Mouse (Mus musculus): Measurements from ENCODE around the gene Adgrd1.

Gene Adgrd1

DNA sequence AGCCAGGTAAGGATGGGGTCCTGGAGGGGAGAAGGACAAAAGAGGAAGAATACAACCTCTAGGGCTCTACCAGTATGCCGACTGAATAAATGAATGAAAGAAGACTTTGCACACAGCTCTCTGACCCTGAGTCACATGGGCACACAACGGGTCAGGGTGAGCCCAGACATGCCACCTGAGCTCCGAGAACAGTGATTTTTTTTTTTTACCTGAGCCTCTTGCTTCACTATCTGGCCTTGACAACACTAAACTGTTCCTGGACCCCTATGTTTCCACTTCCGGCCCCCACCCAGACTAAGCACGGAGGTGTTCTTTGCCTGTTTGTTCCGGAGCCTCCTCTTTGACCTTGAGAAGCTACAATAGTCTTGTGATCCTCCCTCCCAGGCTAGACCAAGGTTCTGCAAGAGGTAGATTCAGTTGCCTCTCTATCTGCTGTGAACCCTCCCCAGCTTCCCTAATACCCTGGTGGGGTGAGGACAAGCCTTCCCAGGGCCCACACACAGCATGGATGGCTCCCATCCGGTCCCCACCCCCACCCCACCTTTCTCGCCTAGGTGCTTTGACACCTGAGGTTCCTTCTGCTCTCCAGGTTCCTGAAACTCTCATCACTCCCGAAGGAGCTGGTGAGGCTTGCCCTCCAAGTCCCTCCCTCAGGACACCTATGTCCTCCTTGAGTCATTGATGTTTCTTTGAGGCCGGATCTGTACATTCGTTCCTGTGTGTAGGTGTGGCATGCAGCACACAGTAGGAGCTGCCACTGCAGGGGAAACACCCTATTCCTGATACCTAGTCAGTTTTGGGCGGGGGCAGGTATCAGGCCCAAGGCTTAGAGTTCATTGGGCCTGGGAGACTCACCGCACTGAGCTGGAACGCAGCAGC is 58.7 kb downstream of the Adgrd1 start:
- DNase-seq (ENCODE audit: low spot score in 2 of 2), result no peak

DNA sequence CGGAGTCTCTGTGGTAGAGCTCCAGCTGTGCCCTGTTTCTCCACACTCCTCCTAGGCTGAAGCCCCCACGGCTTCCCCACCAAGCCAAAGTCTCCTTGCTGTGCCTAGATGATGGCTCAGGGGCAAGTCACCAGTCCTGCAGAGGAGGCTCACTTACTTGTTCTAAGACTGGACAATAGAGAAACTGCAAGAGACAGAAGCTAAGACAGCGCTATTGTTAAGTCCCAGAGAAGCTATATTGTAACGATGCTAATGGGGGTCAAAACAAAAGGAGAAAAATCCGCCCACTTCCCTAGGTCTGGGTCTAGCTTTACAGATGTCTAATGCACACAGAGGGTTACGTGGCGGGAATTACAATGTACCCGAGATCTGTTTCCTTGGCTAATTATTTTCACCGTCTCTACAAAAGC is 59.4 kb downstream of the Adgrd1 start:
- DNase-seq (ENCODE audit: low spot score in 2 of 2), result no peak

DNA sequence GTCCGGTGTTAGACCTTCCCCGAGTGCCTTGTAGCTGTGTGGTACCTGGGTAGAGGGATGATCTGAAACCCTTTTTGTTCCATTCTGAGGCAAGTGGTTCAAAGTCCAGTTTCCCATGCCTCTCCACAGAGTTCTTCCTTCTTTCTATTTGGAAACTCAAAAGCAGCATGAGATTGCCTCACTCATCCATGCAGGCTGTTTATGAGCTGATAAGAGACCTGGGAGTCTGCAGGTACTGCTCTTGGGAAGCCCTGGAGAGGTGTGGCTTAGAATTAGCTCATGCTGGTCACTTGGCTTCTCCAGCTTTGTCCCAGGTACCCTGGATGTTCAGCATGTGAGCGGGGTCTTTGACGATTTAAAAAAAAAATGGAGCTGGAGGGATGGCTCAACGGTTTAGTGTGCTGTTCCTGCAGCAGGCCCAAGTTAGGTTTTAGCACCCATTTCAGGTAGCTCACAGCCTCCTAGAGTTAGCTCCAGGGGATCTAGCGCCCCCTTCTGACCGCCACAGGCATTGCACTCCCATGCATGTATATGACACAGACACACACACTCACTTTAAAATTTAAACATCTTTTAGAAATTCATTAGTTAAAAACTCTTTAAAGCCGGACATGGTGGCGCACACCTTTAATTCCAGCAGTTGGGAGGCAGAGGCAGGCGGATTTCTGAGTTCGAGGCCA is 65.0 kb downstream of the Adgrd1 start:
- no peak for DNase-seq (ENCODE audit: low spot score in 2 of 2)

DNA sequence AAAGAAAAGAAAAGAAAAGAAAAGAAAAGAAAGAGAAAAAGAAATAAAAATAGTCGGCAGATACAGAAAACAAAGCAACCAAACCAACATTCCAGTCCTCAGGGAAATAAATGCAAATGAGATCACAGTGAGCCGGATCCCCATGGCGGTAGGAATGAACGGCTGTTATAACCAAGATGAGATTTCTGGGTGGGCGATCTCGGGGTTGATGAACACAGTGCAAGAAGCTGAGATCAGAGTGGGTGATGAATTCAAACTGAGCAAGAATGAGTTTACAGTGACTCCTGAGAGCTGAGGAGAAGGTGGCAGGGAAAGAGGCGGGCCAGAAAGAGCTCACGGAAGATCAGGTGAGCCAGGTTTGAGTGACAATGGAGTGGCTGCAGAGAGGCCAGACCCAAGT is 66.9 kb downstream of the Adgrd1 start:
- no peak for DNase-seq (ENCODE audit: low spot score in 2 of 2)

DNA sequence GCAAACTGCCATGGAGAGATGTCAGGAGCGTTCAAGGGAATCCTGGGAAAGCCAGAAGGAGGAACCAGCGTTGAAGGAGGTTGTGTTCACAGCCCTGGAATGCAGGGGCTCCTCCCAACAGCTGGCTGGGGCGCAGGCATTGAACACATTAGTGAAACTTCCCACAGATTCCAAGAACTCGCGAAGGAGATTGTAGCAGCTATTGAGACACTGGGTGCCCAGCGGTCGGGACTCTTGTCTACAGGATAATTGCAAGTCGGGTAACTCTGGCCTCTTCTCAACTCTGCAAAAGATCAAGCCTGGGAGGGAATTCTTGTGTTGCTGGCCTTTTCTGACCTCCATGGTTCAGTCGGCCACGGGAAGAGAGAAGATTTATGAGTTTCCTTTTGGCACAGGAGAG is 67.5 kb downstream of the Adgrd1 start:
- peak in 1 of 2 experiments; percentile 34 for DNase-seq (ENCODE audit: low spot score in 2 of 2)

DNA sequence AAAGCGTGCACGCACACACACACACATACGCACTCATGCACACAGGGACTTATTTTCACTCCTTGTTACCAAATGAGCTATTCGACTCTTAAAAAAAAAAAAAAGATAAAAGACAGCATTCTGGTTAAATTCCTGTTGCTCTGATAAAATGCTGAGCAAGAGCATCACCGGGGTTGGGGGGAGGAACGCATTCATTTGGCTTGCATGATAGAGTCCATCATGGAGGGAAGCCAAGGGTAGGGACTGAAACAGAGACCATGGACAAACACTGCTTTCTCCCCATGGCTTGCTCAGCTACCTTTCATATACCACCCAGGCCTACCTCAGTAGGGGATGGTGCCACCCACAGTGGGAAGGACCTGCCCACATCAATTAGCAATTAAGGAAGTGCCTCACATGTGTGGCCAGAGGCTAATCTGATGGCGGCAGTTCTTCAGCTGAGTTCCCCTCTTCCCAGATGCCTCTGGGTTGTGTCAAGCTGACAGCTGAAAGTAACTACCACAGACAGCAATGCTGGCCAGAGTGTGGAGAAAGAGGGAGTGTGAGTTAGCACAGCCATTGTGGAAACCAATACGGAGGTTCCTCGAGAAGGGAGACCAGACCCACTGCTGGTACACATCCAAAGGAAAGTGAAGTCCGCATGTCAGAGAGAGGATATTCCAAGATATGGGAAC is 68.5 kb downstream of the Adgrd1 start:
- no peak for DNase-seq (ENCODE audit: low spot score in 2 of 2)

DNA sequence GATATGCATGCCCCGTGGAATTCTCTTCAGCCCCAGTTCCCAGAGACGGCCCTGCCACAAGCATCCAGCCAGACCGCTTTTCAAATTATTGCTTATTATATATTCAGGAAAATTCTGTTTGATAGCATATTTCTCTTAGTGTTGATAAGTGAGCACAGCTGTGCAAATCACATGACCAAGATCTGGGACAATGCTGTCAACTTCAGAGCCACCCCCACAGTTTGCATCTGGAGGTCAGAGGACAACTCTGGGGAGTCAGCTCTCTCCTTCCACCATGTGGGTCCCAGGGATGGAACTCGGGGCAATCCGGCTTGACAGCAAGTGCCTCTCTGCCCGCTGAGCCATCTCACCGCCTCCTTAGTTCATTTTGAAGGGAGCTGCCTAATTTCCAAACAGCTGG is 69.0 kb downstream of the Adgrd1 start:
- no peak for DNase-seq (ENCODE audit: low spot score in 2 of 2)

DNA sequence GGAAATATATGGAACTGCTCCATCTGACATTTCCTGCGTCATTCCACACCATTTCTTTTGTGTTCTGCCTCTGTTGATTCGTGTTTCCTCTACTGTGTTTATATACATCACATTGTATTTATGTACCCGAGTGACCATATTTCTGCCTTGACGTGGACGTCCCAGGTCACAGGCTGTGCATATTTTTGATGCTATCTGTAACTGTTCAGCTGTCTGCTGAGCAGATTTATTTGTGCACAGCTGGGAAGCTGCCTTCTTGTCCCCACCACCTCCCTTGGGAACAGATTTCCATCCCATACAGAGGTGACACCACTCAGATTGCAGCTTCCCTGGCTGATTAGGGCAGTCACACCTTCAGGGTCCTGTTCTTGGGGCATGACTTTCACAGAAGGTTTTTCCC is 72.5 kb downstream of the Adgrd1 start:
- DNase-seq (ENCODE audit: low spot score in 2 of 2), result no peak

DNA sequence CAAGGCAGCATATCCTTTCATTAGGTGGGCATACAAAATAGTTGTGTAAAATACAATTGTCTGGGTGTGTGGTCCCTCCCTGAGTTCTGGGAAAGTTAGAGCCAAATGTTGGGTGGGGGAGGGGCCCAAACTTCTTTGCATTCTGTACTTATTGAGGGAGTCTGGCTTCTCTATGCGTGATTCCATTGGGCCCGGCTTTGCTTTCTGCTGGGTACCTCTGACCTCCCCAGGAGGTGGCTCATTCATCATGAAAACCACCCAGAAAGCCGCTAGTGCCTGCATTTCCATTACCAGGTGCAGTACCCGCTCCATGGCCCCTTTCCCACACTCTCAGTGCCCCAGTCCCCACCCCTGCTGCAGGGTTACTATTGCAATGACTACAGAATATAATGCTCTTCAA is 73.0 kb downstream of the Adgrd1 start:
- no peak for DNase-seq (ENCODE audit: low spot score in 2 of 2)

DNA sequence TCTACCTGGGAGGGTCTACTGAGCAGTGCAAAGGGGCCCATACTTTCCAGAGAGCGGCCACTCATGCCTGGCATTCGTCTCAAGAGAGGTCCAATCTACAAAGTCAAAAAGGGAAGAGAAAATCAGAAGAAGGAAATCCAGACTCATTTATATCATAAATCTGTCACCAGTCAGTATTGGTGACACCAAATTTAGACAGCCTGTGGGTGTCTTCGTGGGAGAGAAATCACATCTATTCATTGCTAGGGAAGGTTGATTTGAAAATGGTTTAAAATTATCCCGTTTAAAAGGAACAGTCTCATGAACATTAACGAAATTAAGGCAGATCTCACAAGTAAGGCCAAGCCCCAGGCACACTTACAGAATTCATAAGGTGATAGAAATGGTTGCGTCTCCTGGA is 76.0 kb downstream of the Adgrd1 start:
- no peak for DNase-seq (ENCODE audit: low spot score in 2 of 2)

DNA sequence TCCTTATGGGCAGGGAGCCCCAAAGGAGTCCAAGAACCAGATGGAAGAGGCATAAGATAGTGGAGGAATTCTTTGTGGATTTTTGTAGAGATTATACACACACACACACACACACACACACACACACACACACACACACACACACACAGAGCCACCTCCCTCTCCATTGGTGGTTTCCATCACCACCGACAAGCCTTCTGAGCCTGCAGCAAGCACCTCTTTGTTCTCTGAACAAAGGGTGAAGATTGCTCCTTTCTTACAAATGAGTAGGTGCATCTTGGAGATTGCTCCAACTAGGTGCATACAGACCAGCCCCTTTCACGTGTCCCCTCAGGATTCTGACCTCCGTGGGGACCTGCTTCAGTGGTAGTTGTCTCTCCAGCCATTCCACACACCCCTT is 79.4 kb downstream of the Adgrd1 start:
- no peak for DNase-seq (ENCODE audit: low spot score in 2 of 2)

DNA sequence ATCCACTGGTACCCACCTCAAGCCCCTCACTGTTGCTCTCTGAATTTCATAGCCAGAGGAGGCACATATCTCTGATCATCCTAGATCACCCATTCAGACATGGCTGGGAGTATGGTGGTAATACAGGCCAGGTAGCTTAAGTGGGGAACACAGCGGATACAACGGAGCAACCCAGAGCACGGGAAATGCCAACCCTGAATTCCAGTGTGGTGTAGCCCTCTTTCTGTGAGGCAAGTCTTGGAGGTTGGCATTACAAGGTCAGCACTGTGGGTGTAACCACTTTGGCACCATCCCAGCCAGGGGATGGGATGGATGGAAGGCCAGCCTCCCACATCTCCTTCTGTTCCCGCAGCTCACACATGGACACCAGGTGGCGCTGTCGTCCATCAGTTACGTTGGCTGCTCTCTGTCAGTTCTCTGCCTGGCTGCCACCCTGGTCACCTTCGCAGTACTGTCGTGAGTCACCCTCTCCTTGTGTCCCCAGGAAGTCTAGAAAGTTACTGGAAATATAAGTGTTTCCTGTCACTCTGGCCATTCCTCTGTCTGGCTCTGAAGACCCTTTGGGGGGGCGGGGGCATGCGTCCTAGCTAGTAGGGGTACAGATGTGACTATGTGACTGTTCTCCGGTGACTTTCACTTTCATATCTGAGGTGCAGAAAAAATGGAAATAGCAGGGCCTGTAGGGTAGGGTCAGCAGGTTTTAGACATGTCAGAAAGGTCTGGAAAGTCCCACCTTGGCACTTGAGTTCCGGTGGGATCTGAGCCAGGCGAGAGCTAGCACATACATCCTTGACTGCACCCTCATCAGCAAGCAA is 81.4 kb downstream of the Adgrd1 start:
- DNase-seq (ENCODE audit: low spot score in 2 of 2), result peak; percentile 70 to 83

DNA sequence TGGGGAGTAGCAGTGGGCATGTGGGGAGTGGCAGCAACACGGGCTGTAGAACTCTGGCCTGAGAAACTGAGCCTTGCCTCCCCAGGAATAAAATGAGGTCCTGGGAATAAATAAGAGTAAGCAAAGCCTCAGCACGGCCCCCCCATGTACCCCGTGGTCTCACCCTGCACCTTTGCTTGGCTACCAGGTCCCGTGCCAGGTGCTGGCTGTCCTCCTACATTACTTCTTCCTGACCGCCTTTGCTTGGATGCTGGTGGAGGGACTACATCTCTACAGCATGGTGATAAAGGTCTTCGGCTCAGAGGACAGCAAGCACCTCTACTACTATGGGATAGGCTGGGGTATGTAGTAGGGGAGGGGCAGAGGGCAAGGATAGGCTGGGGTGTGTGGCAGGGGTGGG is 82.8 kb downstream of the Adgrd1 start:
- no peak for DNase-seq (ENCODE audit: low spot score in 2 of 2)

DNA sequence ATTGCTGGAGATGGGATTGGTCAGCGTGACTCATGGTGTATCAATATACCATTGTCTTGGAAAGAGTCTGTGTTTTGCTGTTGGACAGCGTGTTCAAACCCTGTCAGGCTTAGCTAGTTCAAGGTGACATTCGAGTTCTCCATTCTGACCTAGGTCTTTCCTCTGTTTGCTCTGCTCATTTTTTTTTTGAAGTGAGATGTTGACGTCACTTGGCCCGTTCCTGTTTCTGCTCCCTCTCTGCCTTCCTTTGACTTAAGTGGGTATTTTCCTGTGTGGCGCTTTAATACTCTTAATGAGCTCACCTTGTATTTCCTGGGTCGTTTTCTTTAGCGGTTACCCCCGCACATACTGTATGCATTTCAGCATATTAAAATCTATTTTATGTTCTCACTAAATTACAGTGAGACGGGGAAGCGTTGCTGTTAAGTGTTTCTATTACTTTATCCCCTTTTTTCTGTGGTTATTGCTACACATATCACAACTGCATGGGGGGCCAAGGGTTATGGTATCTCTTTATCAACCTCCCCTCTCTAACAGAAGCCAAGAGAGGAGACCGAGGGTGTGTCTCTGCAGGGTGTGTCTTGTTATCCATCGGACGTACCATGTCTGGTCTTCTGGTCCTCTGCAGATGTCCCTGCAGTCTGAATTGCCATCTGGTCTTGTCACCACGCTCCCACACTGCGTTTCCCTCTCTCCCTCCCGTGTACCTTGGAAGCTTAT is 83.6 kb downstream of the Adgrd1 start:
- DNase-seq (ENCODE audit: low spot score in 2 of 2), result no peak

DNA sequence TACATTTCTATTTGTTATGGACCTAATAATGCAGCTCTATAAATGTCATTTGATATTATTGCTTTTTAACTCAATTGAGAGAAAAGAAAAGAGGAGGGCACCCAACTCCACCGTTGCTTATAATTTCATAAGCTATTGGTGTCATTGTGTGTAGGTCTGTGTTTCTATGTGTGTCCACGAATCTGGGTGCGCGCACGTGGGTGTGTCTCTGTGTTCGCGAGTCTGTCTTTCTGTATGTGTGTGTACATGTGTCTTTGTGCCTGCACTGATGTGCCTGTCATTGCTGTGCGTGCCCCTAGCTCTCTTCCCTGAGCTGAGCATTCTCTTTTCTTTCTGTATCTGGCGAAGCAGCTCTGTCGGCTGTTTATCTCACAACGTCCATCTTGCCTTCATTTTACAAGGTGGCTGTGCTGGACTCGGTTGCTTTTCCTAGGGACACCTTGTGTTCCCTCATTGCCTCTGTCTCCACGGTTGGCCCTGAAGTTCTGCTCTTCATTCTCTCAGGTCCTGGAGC is 84.2 kb downstream of the Adgrd1 start:
- DNase-seq (ENCODE audit: low spot score in 2 of 2), result no peak

DNA sequence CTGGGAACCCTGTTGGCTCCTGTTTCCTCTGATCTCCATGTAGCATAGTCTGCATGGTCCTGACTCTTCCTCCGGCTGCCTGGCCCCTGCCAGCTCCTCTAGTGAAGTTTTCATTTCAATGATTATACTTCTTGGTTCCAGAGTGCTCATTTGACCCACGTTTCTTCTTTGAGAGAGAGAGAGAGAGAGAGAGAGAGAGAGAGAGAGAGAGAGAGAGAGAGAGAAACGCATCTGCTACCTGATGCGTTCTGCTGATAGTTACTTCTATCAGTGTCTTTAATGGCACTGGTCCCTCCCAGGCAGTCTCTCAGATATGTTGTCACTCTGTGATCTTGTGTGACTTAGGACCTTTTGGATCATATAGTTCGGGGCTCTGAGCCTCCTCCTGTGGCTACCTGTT is 84.9 kb downstream of the Adgrd1 start:
- no peak for DNase-seq (ENCODE audit: low spot score in 2 of 2)

DNA sequence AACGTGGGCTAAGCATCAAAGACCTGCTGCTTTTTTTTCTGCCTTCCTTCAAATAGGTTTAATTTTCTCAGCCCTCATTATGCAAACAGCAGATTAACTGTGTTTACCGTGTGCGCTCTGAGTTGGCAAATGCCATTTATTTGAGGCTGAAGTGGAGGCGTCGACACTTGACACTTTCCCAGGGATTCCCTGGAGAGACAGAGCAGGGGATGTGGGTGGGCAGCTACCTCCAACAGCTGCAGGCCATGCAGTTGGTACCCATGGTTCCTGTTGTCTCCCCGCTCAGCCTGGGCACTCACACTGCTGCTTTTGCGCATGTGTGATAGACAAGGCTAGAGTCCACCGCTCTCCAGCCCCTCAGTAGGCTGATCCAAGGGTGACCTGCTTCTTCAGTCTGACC is 86.0 kb downstream of the Adgrd1 start:
- DNase-seq (ENCODE audit: low spot score in 2 of 2), result no peak

DNA sequence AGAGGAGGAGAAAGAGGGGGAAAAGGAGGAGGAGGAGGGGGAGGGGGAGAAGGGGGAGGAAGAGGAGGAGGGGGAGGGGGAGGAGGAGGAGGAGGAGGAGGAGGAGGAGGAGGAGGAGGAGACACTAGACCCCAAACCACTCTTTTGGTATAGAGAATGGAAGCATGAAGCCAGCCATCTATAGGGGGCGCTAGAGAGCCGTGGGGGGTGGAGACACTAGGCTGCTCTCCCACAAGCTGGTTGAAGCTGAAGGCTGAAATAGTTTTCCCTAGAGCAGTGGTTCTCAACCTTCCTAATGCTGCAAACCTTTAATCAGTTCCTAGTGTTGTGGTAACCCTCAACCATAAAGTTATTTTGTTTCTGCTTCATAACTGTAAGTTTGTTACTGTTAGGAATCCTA is 89.7 kb downstream of the Adgrd1 start:
- DNase-seq (ENCODE audit: low spot score in 2 of 2), result no peak

DNA sequence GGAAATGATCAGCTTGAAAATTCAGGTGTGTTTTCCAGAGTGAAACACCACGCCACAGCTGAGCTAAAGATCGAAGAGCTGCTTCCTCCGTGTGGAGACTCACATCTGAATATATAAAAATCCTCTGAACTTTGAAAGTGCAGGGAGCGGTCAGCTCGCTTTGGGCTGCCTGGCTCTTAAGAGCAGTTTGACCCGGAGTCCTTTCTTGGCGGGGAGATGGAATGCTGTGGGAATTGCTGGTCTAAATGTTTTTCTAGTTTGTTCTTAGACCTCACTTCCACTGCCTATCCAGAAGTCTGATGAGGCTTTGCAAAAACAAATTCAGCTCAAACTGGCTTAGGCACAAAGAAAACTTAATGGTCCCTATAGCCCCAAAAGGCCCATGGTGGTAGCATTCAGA is 90.4 kb downstream of the Adgrd1 start:
- DNase-seq (ENCODE audit: low spot score in 2 of 2), result no peak

DNA sequence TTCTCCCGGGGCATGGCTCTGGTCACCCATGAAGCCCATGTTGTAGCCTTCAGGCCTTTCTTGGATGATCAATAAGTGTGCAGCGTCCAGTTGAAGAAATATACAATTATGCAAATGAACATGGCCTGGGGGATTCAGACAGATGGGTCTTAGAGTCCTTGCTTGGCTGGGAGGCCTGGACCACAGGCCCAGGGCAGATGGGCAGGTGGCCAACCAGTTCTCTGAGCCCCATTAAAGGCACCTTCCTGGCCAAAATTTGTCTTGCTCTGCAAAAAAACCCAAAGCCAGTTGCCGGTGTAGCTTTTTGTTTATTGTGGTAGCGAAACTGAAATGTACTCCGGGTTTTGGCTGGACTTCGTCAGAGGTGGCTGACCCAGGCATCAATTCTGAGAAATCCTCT is 92.5 kb downstream of the Adgrd1 start:
- no peak for DNase-seq (ENCODE audit: low spot score in 2 of 2)

DNA sequence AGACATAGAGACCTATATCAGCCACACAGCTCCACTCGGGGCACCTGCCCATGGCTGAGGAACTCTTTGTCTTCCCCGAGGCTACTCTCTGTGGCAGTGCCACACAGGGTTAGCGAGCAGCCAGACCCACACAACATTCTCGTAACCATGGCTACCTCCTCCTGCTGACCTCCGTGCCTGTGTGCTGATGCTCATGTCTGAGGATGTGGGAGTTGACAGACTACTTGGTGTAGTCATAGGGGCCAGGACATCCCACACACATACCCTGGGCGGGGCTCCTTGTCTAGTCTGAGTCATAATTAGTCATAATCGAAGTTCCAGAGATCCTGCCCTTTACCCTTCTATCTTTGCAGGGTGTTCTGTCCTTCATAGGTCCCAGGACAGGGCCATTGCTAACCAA is 93.5 kb downstream of the Adgrd1 start:
- DNase-seq (ENCODE audit: low spot score in 2 of 2), result peak in 1 of 2 experiments; percentile 31
